Mouse (Mus musculus): ENCODE measurements around the gene Lsm6.

DNA sequence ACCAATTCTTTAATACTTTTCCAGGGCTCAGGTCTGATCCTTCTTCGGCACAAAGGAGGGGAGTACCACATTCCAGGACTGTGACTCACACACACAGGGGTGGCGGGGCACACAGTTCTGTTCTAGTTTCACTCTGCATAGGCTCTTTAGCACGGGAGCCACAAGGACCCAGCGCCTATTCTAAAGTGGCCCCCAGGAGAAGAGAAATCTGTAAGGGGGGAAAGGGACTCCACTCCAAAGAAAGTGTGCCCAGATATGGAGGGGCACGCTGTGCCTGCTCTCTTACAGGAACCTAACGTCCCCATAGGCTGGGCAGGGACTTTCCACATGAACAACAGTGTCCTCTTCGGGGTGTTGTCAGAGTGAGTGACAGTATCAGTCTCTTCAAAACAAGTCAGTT lies 49.7 kb downstream of the Lsm6 start:
- TF ChIP-seq POLR2A (IDR thresholded peaks at IDR 0.05; ENCODE audit: control insufficient read depth, extremely low read depth, insufficient read depth, low read length, poor library complexity) (no peak), CTCF (IDR thresholded peaks at IDR 0.05; ENCODE audit: borderline replicate concordance, control insufficient read depth, extremely low read depth, insufficient read depth, low read length, poor library complexity) (no peak)

Data from thymus, adult 2 months (tissue).